Mouse (Mus musculus) spleen, postnatal 10 days (tissue): ENCODE data around the gene Olfr12.

Experiments
- DNase-seq, 2 experiments: peaks; one replicate each; pipeline ENCODE4 v3.0.0; 2021 to 2022; ENCODE audit warnings: low spot score in 2 of 2

Olfr12 gene

GRCm38 (mm10) chr1:92640393-92640792 is 22.8 kb downstream of the Olfr12 start:
- no peak for DNase-seq

GRCm38 (mm10) chr1:92641514-92642272 is 24.1 kb downstream of the Olfr12 start, which contains the start of gene Cops9:
TSS of gene Cops9 (minus strand) at chr1:92641985.
- peak; percentile 78 to 89 for DNase-seq

- no peak for DNase-seq
Measured at GRCm38 (mm10) chr1:92643691-92644090, 26.1 kb downstream of the Olfr12 start.

GRCm38 (mm10) chr1:92644916-92645315 is 27.3 kb downstream of the Olfr12 start:
- DNase-seq = no peak

- DNase-seq = no peak
Measured at GRCm38 (mm10) chr1:92646111-92646510, 28.5 kb downstream of the Olfr12 start.

- DNase-seq = no peak
Measured at GRCm38 (mm10) chr1:92646601-92647000, 29.0 kb downstream of the Olfr12 start.

- no peak for DNase-seq
Measured at GRCm38 (mm10) chr1:92647026-92647425, 29.4 kb downstream of the Olfr12 start.

GRCm38 (mm10) chr1:92647752-92648151 is 30.2 kb downstream of the Olfr12 start:
- peak; percentile 37 to 76 for DNase-seq

- no peak for DNase-seq
Measured at GRCm38 (mm10) chr1:92648197-92648596, 30.6 kb downstream of the Olfr12 start.

GRCm38 (mm10) chr1:92648673-92649072 is 31.1 kb downstream of the Olfr12 start, which contains the start of gene Otos:
TSS of gene Otos (minus strand) at chr1:92648841.
- DNase-seq = peak; percentile 29 to 71

- DNase-seq = no peak
Measured at GRCm38 (mm10) chr1:92651467-92651866, 33.9 kb downstream of the Olfr12 start.

GRCm38 (mm10) chr1:92653179-92653578 is 35.6 kb downstream of the Olfr12 start:
- DNase-seq = no peak

GRCm38 (mm10) chr1:92654676-92655075 is 37.1 kb downstream of the Olfr12 start:
- DNase-seq = no peak

GRCm38 (mm10) chr1:92657025-92657820 is 39.6 kb downstream of the Olfr12 start:
- DNase-seq = no peak

- DNase-seq = no peak
Measured at GRCm38 (mm10) chr1:92659392-92659791, 41.8 kb downstream of the Olfr12 start.

- DNase-seq = no peak
Measured at GRCm38 (mm10) chr1:92667106-92667505, 49.5 kb downstream of the Olfr12 start.

GRCm38 (mm10) chr1:92669430-92669829 is 51.8 kb downstream of the Olfr12 start:
- no peak for DNase-seq

GRCm38 (mm10) chr1:92671326-92671725 is 53.7 kb downstream of the Olfr12 start:
- no peak for DNase-seq
